Mouse (Mus musculus) neural tube, postnatal 0 days (tissue): ENCODE data around the gene Nudt16l1. TPM values are rescaled to one million over a fixed set of nuclear protein-coding genes. Genes with fewer than 3 reads are reported as not detected.

ENCODE experiments used
- polyA plus RNA-seq: library from polyadenylated mRNA; unstranded; fragments of >200 nt; fragmentation: Nextera tagmentation; extraction: Ambion mirVana; gene quantifications from 2 replicates; pipeline ENCODE4 v1.2.1, GENCODE M21; 2015

Gene Nudt16l1
- polyA plus RNA-seq: 131 and 133 TPM in 2 replicates

DNA sequence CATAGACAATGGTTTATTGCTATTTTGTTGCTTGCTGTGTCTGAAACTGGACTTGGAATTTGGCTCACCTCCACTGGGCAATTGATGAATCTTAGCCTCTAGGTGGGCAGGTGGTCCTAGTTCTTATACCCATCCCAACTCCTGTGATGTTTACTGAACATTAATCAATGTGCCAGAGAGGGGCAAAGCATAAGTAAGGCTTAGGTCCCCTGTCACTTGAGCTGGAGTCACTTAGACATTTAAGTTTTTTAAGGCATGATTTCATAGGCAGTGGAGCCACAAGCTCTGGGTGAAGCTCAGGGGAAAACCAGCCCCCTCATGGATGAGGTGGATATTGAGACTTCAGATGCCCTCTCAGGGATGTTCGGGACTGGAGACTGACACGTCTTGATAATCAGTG is at the start of gene Nudt16l1:
Gene Nudt16l1, plus strand, starts transcription at position 301 of the 400 bp plus-strand sequence.

DNA sequence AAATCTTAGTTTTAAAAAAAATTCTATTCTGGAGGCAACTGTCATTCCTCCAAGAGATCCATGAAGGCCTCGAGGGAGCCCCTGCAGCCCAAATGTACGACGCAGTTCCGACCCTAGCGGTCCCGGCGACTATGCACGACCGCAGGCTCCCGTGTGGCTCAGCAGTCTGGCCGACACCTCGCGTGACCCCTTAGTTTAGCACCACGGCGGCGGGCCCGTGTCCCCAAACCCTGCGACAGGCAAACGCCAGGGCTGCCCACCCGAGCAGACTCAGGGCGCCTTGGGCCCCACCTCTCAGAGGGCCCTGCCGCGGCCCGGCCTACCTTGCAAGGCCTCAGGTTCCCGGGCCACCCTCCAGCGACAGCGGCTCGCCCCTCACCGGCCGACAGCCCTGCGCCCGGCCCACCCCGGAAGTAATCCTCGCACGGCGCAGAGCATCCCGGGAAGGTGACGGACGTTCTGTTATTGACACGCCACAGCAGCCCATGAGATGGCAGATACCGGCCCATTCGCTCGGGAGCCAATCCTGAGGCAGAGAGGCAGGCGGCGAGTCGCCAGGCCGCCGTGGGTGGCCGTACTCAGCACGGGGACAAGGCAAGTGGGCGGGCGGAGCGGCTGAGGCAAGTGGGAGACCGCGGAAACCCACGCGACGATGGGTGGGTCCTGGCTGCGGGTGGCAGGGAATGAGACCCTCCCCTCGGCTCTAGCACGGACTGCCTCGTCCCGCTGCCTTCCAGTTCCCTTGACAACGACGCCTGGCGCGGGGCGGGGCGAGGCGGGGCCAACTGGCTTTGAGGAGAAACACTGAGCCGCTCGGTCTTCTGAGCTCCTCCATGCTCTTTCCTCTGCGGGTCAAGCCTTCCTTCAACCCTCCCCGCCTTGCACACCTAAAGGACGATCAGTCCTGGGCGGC is 25.5 kb downstream of the Nudt16l1 start, which contains the start of gene Anks3:
Gene Anks3, minus strand, starts transcription at position 409 of the 913 bp plus-strand sequence.

Other genes starting within 250 kb of the Nudt16l1 start
- 31.2 and 33.7 TPM in 2 replicates for gene Nmral1, start 219.4 kb upstream of the Nudt16l1 start, polyA plus RNA-seq
- 111 and 120 TPM in 2 replicates for gene Hmox2, start 212.4 kb upstream of the Nudt16l1 start, polyA plus RNA-seq
- 144 and 152 TPM in 2 replicates for gene Cdip1, start 148.5 kb upstream of the Nudt16l1 start, polyA plus RNA-seq
- gene 4930562C15Rik, start 103.3 kb upstream of the Nudt16l1 start, polyA plus RNA-seq: 0.17 and 0.25 TPM in 2 replicates
- gene Ubald1, start 58.4 kb upstream of the Nudt16l1 start, polyA plus RNA-seq: 69.2 and 80.2 TPM in 2 replicates
- 118 and 134 TPM in 2 replicates for gene Mgrn1, start 52.5 kb upstream of the Nudt16l1 start, polyA plus RNA-seq
- 39.5 and 54.6 TPM in 2 replicates for gene Anks3, start 25.4 kb downstream of the Nudt16l1 start, polyA plus RNA-seq
- gene Sept12, start 59.1 kb downstream of the Nudt16l1 start, polyA plus RNA-seq: not detected in 2 replicates
- gene Smim22, start 68.5 kb downstream of the Nudt16l1 start, polyA plus RNA-seq: not detected in 2 replicates
- gene Rogdi, start 74.8 kb downstream of the Nudt16l1 start, polyA plus RNA-seq: 150 and 178 TPM in 2 replicates
- 117 and 125 TPM in 2 replicates for gene Glyr1, start 111.1 kb downstream of the Nudt16l1 start, polyA plus RNA-seq
- 8.8 and 9.1 TPM in 2 replicates for gene Ubn1, start 111.3 kb downstream of the Nudt16l1 start, polyA plus RNA-seq
- gene Ppl, start 193.7 kb downstream of the Nudt16l1 start, polyA plus RNA-seq: 0.09 and 0.15 TPM in 2 replicates
- gene Sec14l5, start 208.3 kb downstream of the Nudt16l1 start, polyA plus RNA-seq: 0.25 and 0.27 TPM in 2 replicates